Mouse (Mus musculus) left cerebral cortex, postnatal 25 days (tissue): ENCODE measurements around the gene Sept1. TPM values are rescaled to one million over a fixed set of nuclear protein-coding genes. Genes with fewer than 3 reads are reported as not detected.

Experiments used
- DNase-seq, 2 experiments: peaks; one replicate each; pipeline ENCODE4 v3.0.0; 2022; ENCODE audit warnings: low spot score in 2 of 2, mixed read lengths in 1 of 2
- intact Hi-C: fragments of 180-260 bp; cut with DNase I; formaldehyde crosslinking; loops from one replicate; pipeline ENCODE4 v1.15.1; 2025
- total RNA-seq, 2 experiments: library from RNA; stranded (reverse); gene quantifications; 2 replicates each; pipeline ENCODE4 v1.2.3; 2021

Gene Sept1
- total RNA-seq, 2 experiments from 2014 or later, result 3.4 to 3.6 TPM

DNA sequence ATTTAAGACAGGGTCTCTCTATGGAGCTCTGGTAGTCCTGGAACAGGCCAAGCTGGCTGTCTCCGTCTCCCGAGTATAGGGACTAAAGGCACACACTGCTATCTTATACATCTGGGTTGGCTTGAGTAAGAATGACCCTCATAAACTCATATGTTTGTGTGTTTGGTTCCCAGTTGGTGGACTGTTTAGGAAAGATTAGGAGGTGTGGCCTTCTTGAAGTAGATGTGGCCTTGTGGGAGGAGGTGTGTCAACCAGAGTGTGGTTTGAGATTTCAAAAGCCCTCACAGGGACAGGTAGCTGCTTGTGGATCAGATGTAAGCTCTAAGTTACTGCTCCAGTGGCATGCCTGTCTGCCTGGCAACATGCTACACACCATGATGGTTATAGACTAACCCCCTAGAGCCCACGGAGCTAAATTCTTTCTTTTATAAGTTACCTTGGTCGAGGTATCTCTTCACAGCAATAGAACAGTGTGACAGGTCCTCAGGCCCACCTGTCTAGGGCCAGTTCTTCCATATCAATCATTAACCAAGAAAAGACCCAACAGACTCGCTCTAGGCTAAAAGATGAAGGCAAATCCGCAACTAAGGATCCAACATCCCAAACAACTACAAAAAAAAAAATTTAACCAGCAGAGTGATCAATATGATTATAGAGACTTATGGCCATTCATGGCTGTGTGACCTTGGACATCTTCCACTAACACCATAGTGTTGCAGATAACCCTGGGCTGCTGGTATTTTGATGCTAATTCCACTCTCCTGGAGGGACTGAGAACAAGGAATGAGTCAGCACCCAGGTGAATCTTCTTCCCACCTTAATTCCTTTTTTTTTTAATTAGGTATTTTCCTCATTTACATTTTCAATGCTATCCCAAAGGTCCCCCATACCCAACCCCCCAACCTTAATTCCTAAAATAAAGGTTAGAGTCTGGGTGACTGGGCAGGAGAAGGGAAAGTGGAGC lies 9.1 kb downstream of the Sept1 start:
- no peak for DNase-seq
- intact Hi-C loops, result no loop called here

- DNase-seq, result no peak
- intact Hi-C loops, result no loop called here
Observed at GRCm38 (mm10) chr7:127223106-127223505, 9.8 kb downstream of the Sept1 start.

DNA sequence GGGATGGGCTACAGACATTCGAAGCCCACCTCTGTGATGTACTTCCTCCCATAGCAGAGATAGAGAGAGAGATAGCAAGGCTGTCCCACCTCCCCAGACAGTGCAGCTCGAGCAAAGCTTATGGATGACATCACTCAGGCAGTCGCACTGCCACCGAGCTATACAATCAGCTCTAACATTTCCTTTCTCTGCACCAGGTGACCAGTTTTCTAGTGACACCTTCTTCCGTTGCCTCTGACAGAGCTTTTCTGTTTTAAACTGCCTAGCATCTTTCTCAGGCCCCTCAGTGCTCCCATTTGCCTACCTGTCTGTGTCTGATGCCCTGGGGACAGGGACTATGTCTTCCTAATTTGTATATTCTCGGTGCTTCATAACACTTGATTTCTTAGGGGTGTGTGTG lies 12.5 kb downstream of the Sept1 start:
- no peak for DNase-seq
- intact Hi-C loops, result no loop called here

- DNase-seq, result no peak
- intact Hi-C loops, result no loop called here
Observed at GRCm38 (mm10) chr7:127218670-127219069, 14.3 kb downstream of the Sept1 start.

GRCm38 (mm10) chr7:127217901-127218642 lies 14.9 kb downstream of the Sept1 start:
- no peak for DNase-seq
- intact Hi-C loops, result no loop called here

DNA sequence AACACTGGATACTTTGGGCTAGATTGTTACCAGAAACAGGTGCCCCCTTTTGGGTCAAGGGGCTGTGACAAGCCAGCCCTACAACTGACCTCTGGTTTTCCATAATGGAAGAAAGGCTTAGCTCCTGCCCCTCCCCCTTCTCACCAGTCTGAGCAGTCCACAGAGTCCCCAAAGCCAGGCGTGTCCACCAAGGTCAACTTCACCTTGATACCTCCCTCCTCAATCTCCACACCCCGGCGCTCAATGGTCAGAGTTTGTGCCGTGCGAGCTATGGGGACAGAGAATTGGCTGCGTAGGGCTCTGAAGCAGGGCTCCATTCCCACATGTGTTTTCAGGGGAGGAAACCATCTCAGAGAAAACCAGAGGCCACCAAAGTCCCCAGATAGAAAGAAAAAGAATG lies 15.5 kb downstream of the Sept1 start:
- no peak for DNase-seq
- intact Hi-C loops, result no loop called here

GRCm38 (mm10) chr7:127216307-127216706 lies 16.6 kb downstream of the Sept1 start:
- DNase-seq, result no peak
- intact Hi-C loops, result no loop called here

GRCm38 (mm10) chr7:127214981-127215871 lies 17.7 kb downstream of the Sept1 start:
- intact Hi-C loops, result loop anchor here (2.0 kb wide), 1 partner anchor 14 kb away; no protein-coding TSS in a partner anchor
- peak; percentile 41 to 64 for DNase-seq

GRCm38 (mm10) chr7:127214521-127214920 lies 18.4 kb downstream of the Sept1 start:
- no peak for DNase-seq
- intact Hi-C loops, result loop anchor here (2.0 kb wide), 1 partner anchor 14 kb away; no protein-coding TSS in a partner anchor

GRCm38 (mm10) chr7:127213930-127214329 lies 19.0 kb downstream of the Sept1 start:
- intact Hi-C loops, result loop anchor here (2.0 kb wide), 1 partner anchor 15 kb away; no protein-coding TSS in a partner anchor
- peak in 1 of 2 experiments; percentile 28 for DNase-seq

- DNase-seq, result peak in 1 of 2 experiments; percentile 31
- intact Hi-C loops, result no loop called here
Observed at GRCm38 (mm10) chr7:127213485-127213884, 19.4 kb downstream of the Sept1 start.

- intact Hi-C loops, result no loop called here
- no peak for DNase-seq
Observed at GRCm38 (mm10) chr7:127212432-127213250, 20.3 kb downstream of the Sept1 start.

GRCm38 (mm10) chr7:127211014-127211745 lies 21.8 kb downstream of the Sept1 start:
- intact Hi-C loops, result no loop called here

GRCm38 (mm10) chr7:127210266-127210665 lies 22.7 kb downstream of the Sept1 start:
- no peak for DNase-seq
- intact Hi-C loops, result no loop called here

More at GRCm38 (mm10) chr7:127211014-127211745, 21.8 kb downstream of the Sept1 start:
- no peak for DNase-seq

GRCm38 (mm10) chr7:127209851-127210250 lies 23.1 kb downstream of the Sept1 start:
- DNase-seq, result no peak
- intact Hi-C loops, result no loop called here

- DNase-seq, result peak; percentile 90 to 99
- intact Hi-C loops, result no loop called here
Observed at GRCm38 (mm10) chr7:127208553-127209438, 24.1 kb downstream of the Sept1 start, which contains the start of gene Mylpf. TSS of gene Mylpf (plus strand) at chr7:127208890.

DNA sequence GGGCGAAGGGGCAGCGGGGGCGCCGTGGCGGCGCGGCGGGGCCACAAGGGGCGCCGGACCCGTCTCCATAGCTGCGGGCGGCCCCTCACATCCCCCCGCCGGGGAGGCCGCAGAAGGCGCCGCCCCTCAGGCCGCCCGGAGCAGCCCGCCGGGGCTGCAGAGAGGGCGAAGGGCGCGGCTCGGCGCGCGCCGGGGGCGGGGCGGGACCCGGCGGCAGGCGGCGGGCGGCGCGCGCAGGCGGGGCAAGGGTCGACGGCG lies 24.7 kb downstream of the Sept1 start, which contains the start of gene Tbc1d10b:
Gene Tbc1d10b, minus strand, starts transcription at position 174 of the 258 bp plus-strand sequence.
- intact Hi-C loops, result no loop called here
- DNase-seq, result no peak
